Mouse (Mus musculus) midbrain, embryonic 13.5 days (tissue): Measurements from ENCODE around the gene Hyal5. TPM values are rescaled to one million over a fixed set of nuclear protein-coding genes. Genes with fewer than 3 reads are reported as not detected.

Experiments
- polyA plus RNA-seq: library from polyadenylated mRNA; unstranded; fragments of >200 nt; fragmentation: Nextera tagmentation; extraction: Ambion mirVana; gene quantifications from 2 replicates; pipeline ENCODE4 v1.2.1, GENCODE M21; 2015

Hyal5 gene
- polyA plus RNA-seq, 1 experiment from 2014 or later, result not detected

Other genes with a start within 250 kb of the Hyal5 start
- 62.4 and 69.1 TPM in 2 replicates for gene Wasl, start 193.0 kb upstream of the Hyal5 start, polyA plus RNA-seq
- gene Hyal6, start 124.8 kb upstream of the Hyal5 start, polyA plus RNA-seq, result not detected in 2 replicates
- gene Hyal4, start 109.7 kb upstream of the Hyal5 start, polyA plus RNA-seq, result not detected in 2 replicates
- not detected in 2 replicates for gene Spam1, start 66.8 kb upstream of the Hyal5 start, polyA plus RNA-seq
- 1.6 and 2.1 TPM in 2 replicates for gene Tmem229a, start 98.3 kb downstream of the Hyal5 start, polyA plus RNA-seq